Mouse (Mus musculus) embryonic facial prominence, embryonic 11.5 days (tissue): Measurements from ENCODE around the gene 4933427D14Rik. TPM values are rescaled to one million over a fixed set of nuclear protein-coding genes. Genes with fewer than 3 reads are reported as not detected.

Experiments
- ATAC-seq: fragments of 200-750 bp; cut with Nextera tagmentation; replicated peaks from 2 replicates; pipeline ENCODE4 v1.8.0; 2017; ENCODE audit warnings: low read depth; ENCODE audit not compliant: insufficient number of reproducible peaks, low FRiP score, low TSS enrichment
- DNase-seq: peaks from one replicate; pipeline ENCODE4 v3.0.0-alpha.2; 2015; ENCODE audit warnings: low spot score
- H3K27ac ChIP-seq: fragments of 300-500 bp; sonication (generic); replicated peaks from 2 replicates; pipeline ENCODE4 v1.5.1; 2014; ENCODE audit warnings: mild to moderate bottlenecking, low read depth, low read length, control low read depth
- H3K27me3 ChIP-seq: fragments of 300-500 bp; sonication (generic); 2 replicates; pipeline ENCODE4 v1.6.1; 2014; ENCODE audit warnings: mild to moderate bottlenecking, low read length, moderate library complexity, mixed read lengths; ENCODE audit not compliant: control insufficient read depth, insufficient read depth
- H3K36me3 ChIP-seq: fragments of 300-500 bp; sonication (generic); replicated peaks from 2 replicates; pipeline ENCODE4 v1.6.1; 2014; ENCODE audit warnings: low read depth, mild to moderate bottlenecking, low read length, moderate library complexity, mixed read lengths; ENCODE audit not compliant: control insufficient read depth, insufficient read depth
- H3K4me1 ChIP-seq: fragments of 300-500 bp; sonication (generic); 2 replicates; pipeline ENCODE4 v1.6.1; 2014; ENCODE audit warnings: low read length, mixed read lengths; ENCODE audit not compliant: control insufficient read depth, insufficient read depth
- H3K4me2 ChIP-seq: fragments of 300-500 bp; sonication (generic); 2 replicates; pipeline ENCODE4 v1.6.1; 2014; ENCODE audit warnings: low read depth, mild to moderate bottlenecking, control low read depth, low read length, moderate library complexity
- H3K4me3 ChIP-seq: fragments of 300-500 bp; sonication (generic); 2 replicates; pipeline ENCODE4 v1.5.1; 2014; ENCODE audit warnings: low read depth, low read length, control low read depth
- H3K9ac ChIP-seq: fragments of 300-500 bp; sonication (generic); replicated peaks from 2 replicates; pipeline ENCODE4 v1.6.1; 2014; ENCODE audit warnings: mild to moderate bottlenecking, control low read depth, low read length
- H3K9me3 ChIP-seq: fragments of 300-500 bp; sonication (generic); replicated peaks from 2 replicates; pipeline ENCODE4 v1.6.1; 2016; ENCODE audit warnings: mild to moderate bottlenecking, low read length, inconsistent platforms, mixed read lengths; ENCODE audit not compliant: control insufficient read depth
- WGBS: fragments of 180-500 bp; shearing (Covaris S2); extraction: QIAGEN DNeasy Blood & Tissue Kit; methylation state at CpG from one replicate; pipeline ENCODE4 v1.1.7; 2014; 5-methylcytosine and 5-hydroxymethylcytosine counted together
- polyA plus RNA-seq: library from polyadenylated mRNA; unstranded; fragments of >200 nt; fragmentation: Nextera tagmentation; extraction: Ambion mirVana; gene quantifications from 2 replicates; pipeline ENCODE4 v1.2.1, GENCODE M21; 2014

The 4933427D14Rik gene
- polyA plus RNA-seq, 1 experiment from 2014 or later, result 14.9 TPM

DNA sequence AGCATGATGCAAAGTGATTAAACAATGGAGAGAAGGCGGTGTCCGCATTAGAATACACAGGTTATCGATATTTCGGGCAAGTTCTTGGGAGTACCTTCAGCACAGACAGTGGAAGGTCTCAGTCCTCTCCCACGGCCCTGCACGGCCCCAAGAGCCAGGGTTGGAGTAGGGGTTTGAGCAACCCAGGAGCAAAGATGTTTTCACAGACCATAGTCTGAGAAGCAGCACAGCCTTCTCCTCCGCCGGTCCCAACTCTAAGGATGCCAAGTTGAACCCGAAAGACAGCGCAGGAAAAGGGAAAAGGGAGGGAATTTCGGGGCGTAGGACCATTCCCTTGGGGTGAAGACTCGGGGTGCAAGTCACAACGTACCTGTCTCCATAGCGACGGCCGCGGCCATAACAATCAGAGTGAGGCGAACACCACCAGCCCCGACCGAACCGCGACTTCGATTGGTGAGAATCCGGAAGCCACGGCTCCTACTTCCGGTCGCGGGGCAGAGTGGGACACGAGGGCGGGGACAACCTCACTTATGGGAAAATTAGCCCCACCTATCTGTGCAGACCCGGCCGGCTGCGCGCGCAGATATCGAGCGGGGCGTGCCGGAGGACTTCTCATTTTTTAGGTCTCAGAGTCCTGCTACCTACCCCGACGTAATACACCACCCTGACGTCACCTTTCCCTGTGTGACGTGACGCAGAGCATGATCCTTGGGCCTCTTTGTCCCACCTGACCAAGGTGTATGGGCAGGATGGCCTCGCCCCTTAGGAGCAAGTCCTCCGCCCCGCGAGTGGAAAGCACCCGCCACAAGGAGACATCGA lies 7.5 kb upstream of the 4933427D14Rik start:
- Histone ChIP-seq H3K9ac (peak overlapping the region; percentile 80), H3K4me3 (peak overlapping the region; percentile 84), H3K27me3 (no peaks in the 10 kb centered on the region), H3K9me3 (no peaks in the 10 kb centered on the region), H3K36me3 (peaks cover 3% of the 10 kb centered on the region), H3K4me1 (no peaks in the 10 kb centered on the region), H3K4me2 (peak overlapping the region; percentile 92), H3K27ac (no peak overlapping the region; the same call in 1 of the 2 replicates)
- DNase-seq, result peak; percentile 98
- WGBS, result under 1% methylated on average over 51 of the region's 51 CpGs
- peak; percentile 95 for ATAC-seq

DNA sequence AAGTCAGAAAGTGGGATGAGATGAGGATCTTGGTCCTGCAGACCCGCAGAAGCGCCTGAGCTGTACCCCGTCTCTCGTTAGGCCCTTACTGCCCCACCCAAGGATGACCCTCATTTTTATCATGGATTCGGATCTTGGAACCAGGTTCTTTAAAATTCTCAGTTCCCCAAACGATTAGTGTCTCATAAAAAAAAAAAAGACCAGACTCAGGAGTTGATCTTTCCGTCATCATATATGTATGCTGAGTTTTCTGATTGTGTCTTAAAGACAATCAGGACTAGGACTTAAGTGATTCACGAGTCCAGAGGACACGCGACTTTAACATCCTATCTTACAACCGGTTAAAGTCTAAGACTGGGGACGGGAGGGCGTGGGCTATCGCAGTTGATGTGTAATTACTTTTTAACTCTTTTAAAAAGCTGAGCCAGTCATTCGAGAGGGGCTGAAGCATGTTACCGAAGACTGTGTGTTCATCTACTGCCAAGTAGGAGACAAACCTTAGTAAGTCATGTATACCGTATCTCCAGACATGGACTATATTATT lies 647 bp upstream of the 4933427D14Rik start:
- no peaks in the 10 kb centered on the region for H3K27me3 ChIP-seq
- H3K36me3 ChIP-seq, result peaks cover 3% of the 10 kb centered on the region
- no peaks in the 10 kb centered on the region for H3K4me1 ChIP-seq
- ATAC-seq (no peak), DNase-seq (no peak)
- H3K27ac ChIP-seq, result no peak overlapping the region
- H3K4me2 ChIP-seq, result peak overlapping the region; percentile 78
- 18% methylated on average over 17 of the region's 17 CpGs for WGBS
- H3K4me3 ChIP-seq, result peak overlapping the region; percentile 81
- no peaks in the 10 kb centered on the region for H3K9me3 ChIP-seq
- H3K9ac ChIP-seq, result peak overlapping the region; percentile 83

DNA sequence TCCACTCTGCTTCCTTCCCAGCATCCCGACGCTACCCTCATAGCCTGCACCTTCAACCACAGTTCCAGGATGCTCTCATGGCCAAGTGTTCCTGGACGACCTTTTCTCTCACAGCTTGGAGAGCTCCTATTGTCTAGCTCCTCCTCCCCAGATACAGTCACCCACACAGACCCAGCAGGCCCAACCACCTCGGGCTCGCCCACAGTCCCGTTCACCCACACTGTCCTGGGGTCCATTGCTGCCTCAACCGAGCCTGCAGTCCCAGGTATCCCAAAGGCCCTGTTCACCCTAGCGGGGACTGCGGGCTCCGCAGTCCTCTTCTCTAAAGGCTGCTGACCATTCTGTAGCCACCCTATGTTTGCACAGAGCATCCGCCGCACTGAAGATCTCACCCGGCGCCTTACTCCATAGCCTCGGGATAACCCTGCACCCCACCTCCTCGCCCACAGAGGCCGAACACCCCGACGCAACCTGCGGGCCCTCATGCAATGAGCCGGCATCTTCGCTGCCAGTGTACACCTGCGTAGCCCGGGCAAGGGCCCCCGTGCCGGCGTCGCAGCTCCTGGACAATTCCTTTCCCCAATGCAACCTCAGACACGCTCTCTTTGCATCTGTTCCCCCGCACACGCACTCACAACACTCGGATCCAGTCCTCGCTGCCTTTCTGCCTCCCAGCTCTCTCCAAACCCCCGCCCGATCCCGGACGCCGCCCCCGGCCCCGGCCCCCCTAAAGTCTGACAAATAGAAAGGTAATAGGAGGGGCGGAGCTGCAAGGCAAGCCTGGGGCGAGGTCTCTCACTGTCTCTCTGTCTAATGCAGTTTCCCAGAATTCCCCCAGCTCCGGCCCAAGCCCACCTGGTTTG lies 687 bp downstream of the 4933427D14Rik start, which contains the start of gene Gm43951:
TSS of gene Gm43951 (minus strand) at position 500 of the 863 bp plus-strand sequence.
- Histone ChIP-seq H3K9me3 (no peaks in the 10 kb centered on the region), H3K4me3 (peak within 1 kb of the TSS; percentile 81), H3K9ac (peak within 1 kb of the TSS; percentile 83), H3K27ac (no peak within 1 kb of the TSS), H3K36me3 (peaks cover 3% of the 10 kb centered on the region), H3K4me2 (peak within 1 kb of the TSS; percentile 78), H3K27me3 (no peaks in the 10 kb centered on the region), H3K4me1 (no peaks in the 10 kb centered on the region)
- WGBS, result under 1% methylated on average over 42 of the region's 43 CpGs
- DNase-seq (peak; percentile 51), ATAC-seq (peak; percentile 39; the same call in 1 of the 2 replicates)

GRCm38 (mm10) chr11:72205256-72205655 lies 2.0 kb downstream of the 4933427D14Rik start:
- H3K9ac ChIP-seq, result no peak overlapping the region
- ATAC-seq, result no peak

GRCm38 (mm10) chr11:72203440-72203839 lies 3.8 kb downstream of the 4933427D14Rik start:
- Histone ChIP-seq H3K9ac (no peak overlapping the region), H3K4me3 (no peak overlapping the region), H3K9me3 (no peaks in the 10 kb centered on the region), H3K4me2 (no peak overlapping the region), H3K36me3 (no peaks in the 10 kb centered on the region; the same call in 1 of the 2 replicates), H3K27me3 (no peaks in the 10 kb centered on the region), H3K27ac (no peak overlapping the region), H3K4me1 (no peaks in the 10 kb centered on the region)
- WGBS, result 86% methylated on average over 1 of the region's 1 CpGs
- DNase-seq (no peak), ATAC-seq (no peak)

More at GRCm38 (mm10) chr11:72205256-72205655, 2.0 kb downstream of the 4933427D14Rik start:
- H3K36me3 ChIP-seq, result no peaks in the 10 kb centered on the region; the same call in 1 of the 2 replicates
- no peaks in the 10 kb centered on the region for H3K4me1 ChIP-seq
- H3K9me3 ChIP-seq, result no peaks in the 10 kb centered on the region
- H3K27me3 ChIP-seq, result no peaks in the 10 kb centered on the region
- no peak overlapping the region for H3K27ac ChIP-seq
- no peak overlapping the region for H3K4me2 ChIP-seq
- 79% methylated on average over 6 of the region's 6 CpGs for WGBS
- DNase-seq, result no peak
- no peak overlapping the region for H3K4me3 ChIP-seq

DNA sequence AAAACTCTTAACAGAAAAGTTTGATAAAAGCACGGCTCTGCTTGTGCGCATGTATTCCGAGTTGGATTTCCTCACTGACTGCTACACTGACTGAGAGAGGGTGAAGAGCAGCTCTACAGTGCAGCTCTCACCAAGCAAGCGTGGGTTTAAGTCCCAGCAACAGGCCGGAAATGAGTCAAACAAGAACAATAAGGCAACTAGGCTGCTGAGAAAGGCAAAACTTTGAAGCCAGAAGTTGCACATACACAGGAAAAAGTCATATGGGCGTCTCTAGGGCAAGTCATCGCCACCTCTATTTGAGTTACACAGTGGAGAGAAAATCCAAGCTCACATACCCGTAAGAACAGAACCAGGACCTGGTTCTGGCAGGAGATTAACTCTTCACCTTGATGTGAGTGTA lies 10.8 kb downstream of the 4933427D14Rik start:
- Histone ChIP-seq H3K27ac (no peak overlapping the region), H3K27me3 (no peaks in the 10 kb centered on the region), H3K9me3 (no peaks in the 10 kb centered on the region), H3K4me2 (no peak overlapping the region), H3K36me3 (peaks cover 2% of the 10 kb centered on the region; the same call in 1 of the 2 replicates), H3K4me3 (no peak overlapping the region), H3K4me1 (no peaks in the 10 kb centered on the region), H3K9ac (no peak overlapping the region)
- DNase-seq (no peak), ATAC-seq (no peak)
- 94% methylated on average over 8 of the region's 8 CpGs for WGBS

- DNase-seq, result no peak
- H3K4me2 ChIP-seq, result no peak overlapping the region
- H3K9me3 ChIP-seq, result no peaks in the 10 kb centered on the region
- no peaks in the 10 kb centered on the region for H3K4me1 ChIP-seq
- no peak overlapping the region for H3K4me3 ChIP-seq
- WGBS, result 96% methylated on average over 2 of the region's 2 CpGs
- H3K36me3 ChIP-seq, result peaks cover 2% of the 10 kb centered on the region; the same call in 1 of the 2 replicates
- no peak overlapping the region for H3K27ac ChIP-seq
- H3K9ac ChIP-seq, result no peak overlapping the region
- no peaks in the 10 kb centered on the region for H3K27me3 ChIP-seq
- no peak for ATAC-seq
Observed at GRCm38 (mm10) chr11:72194259-72194658, 13.0 kb downstream of the 4933427D14Rik start.
